Mouse (Mus musculus): Measurements from ENCODE around the gene Defa33.
"Not testable (repeated sequence)": the region's sequence is repeated elsewhere in the genome, so short reads cannot be mapped to it uniquely, and the experiment has no call there.

The Defa33 gene

GRCm38 (mm10) chr8:21391511-21391910 is at the start of gene Defa33:
Defa33 (plus strand) TSS chr8:21391811.
- H3K36me3 ChIP-seq (ENCODE audit: insufficient read depth, low read length); H3K27me3 ChIP-seq (ENCODE audit: insufficient read depth, low read length); H3K9me3 ChIP-seq (ENCODE audit: low read length); H3K4me1 ChIP-seq (replicated peaks; ENCODE audit: low read depth, low read length); H3K4me3 ChIP-seq (replicated peaks; ENCODE audit: low read length): not testable (repeated sequence)

- H3K36me3 ChIP-seq (ENCODE audit: insufficient read depth, low read length); H3K4me3 ChIP-seq (replicated peaks; ENCODE audit: low read length); H3K9me3 ChIP-seq (ENCODE audit: low read length); H3K27me3 ChIP-seq (ENCODE audit: insufficient read depth, low read length); H3K4me1 ChIP-seq (replicated peaks; ENCODE audit: low read depth, low read length): not testable (repeated sequence)
Observed at GRCm38 (mm10) chr8:21378215-21378614, 13.4 kb upstream of the Defa33 start, which contains the start of gene Defa2. Defa2 (plus strand) TSS chr8:21378515.

GRCm38 (mm10) chr8:21427111-21427510 is 35.5 kb downstream of the Defa33 start, which contains the start of gene Defa36:
Defa36 (plus strand) TSS chr8:21427411.
- not testable (repeated sequence) for H3K9me3 ChIP-seq (ENCODE audit: low read length); H3K27me3 ChIP-seq (ENCODE audit: insufficient read depth, low read length); H3K4me3 ChIP-seq (replicated peaks; ENCODE audit: low read length); H3K36me3 ChIP-seq (ENCODE audit: insufficient read depth, low read length); H3K4me1 ChIP-seq (replicated peaks; ENCODE audit: low read depth, low read length)
